Mouse (Mus musculus): ENCODE data around the gene Pelo.

Gene Pelo

DNA sequence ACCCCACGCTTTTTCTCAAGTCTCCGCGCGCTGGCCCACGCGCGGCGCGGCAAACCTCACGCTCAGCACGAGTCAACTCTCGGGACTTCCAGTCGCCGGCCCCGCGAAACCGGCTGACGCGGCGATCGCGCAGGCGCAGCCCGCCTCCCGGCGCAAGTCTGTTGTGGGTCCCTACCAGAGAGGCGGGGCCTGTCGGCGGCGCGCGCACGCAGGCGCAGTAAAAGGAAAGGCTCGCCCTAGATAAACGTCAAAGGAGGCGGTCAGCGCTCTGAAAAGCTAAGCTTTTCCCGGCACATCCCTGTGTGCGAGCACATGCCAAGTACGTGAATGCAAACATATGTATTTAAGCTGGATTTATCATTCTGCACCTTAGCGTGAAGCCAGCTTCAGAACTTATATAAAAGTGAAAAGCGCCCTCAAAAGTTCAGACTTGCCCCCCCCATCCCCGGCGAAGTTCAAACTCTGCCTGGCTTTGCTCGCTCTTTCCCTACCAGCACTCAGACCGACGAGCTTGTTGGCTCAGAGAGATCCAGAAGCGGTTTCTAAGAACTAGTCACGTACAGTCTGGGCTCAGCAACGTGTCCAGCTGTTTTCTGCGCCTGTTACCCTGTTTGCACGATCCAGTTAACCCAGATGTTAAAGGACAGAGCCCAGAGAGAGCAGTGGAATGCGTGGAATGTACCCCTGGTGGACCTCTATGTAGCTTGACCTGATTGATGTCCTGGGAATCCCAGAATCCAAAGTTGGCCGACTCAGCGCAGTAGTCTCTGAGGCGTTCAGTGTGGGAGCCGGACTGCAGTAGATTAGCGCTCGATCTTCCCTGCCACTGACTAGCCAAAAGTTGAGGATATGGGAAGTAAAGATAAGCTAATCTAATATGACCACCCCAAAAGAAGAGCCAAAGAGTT is at the start of gene Pelo:
Gene Pelo (minus strand): TSS at position 118 of the 908 bp plus-strand sequence.
- DNase-seq: peak; percentile 97

DNA sequence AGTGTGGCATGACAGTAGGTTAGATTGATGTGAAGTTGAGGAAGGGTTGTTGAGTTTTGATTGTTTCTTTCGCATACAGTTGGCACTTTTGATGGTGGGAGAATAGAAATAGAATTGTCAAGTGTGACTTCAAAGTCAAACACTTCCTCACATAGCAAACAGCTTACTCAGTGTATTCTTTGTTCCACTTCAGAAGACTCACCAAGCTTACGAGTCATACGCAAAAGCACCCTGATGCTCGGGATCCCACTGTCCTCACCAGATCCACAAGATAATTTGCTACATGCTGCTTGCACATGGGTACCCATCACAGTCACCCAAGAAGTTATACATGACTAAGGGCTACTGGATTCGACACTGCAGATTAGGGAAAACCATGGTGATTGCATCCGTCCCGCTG is 48.5 kb upstream of the Pelo start:
- DNase-seq: no peak

GRCm38 (mm10) chr13:115136761-115137160 is 46.8 kb upstream of the Pelo start:
- no peak for DNase-seq

DNA sequence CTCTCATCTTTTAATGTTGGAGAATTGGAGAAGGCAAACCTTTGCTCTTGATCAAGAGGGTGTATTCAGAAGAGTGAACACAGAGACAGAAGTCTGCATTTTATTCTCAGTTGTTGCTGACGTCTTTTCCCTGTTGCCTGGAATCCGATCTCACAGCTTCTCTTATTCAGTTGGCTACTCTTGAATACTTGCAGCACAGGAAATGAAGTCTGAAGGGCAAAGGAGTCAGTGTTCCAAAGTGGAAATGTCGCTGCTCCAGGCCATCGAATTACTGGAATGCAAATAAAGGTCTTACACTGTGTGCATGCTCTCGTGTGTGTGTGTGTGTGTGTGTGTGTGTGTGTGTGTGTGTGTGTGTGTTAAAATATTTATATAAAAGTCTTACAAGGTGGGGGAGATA is 42.4 kb upstream of the Pelo start:
- peak; percentile 11 for DNase-seq

- DNase-seq: no peak
These were observed 41.4 kb upstream of the Pelo start for GRCm38 (mm10) chr13:115131381-115131780.

DNA sequence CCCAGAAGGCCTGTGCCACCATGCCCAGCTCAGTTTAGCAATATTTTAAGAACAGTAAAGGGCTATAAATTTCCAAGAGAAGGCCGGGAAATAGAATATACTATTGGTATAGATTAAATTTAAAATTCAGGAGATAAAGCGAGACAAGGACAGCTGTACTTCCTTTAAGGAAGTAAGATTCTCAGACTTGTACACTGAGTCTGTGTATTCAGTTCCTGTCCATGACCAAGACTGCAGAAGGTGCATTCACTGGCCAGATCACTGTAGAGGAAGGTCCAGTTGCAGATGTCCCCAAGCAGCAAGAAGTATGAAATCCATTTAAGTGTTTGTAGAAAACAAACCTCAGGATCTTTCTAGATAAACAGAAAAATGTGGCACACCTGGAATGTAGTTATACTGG is 40.0 kb upstream of the Pelo start:
- DNase-seq: no peak

DNA sequence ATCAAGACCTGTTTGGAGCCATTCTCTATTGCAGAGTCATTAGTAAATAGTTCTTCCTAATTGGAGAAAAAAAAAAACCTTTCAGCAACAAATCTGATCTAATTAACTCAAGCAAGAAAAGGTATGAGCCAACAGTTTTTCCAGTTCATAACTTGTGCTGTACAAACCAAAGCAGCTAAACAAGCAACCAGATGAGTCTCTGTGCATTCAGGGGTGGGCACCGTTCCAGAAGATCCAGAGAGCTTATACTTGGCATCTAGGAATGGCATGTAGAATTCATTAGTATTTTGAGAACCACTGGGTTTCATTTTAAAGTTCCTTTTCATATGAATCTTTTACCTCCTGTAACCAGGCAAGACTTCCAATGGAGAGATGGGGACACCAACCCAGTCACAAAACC is 37.8 kb upstream of the Pelo start:
- no peak for DNase-seq

DNA sequence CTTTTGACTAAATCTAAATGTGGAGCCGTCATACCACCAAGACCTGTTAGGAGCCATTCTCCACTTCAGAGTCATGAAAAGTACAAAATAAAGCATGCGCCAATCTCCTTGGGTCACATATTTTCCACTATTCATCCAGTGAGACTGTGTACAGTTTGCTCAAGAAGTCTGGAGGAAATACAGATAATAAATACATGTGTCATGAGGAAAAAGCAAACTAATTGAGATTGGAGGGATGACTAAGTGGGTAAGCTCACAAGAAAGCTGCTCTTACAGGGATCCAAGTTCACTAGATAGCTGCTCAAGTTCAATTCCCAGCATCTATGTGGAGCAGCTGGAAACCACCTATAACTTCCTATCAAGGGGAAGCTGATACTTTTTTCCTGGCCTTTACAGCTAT is 36.5 kb upstream of the Pelo start:
- no peak for DNase-seq

GRCm38 (mm10) chr13:115125130-115125529 is 35.1 kb upstream of the Pelo start:
- no peak for DNase-seq

DNA sequence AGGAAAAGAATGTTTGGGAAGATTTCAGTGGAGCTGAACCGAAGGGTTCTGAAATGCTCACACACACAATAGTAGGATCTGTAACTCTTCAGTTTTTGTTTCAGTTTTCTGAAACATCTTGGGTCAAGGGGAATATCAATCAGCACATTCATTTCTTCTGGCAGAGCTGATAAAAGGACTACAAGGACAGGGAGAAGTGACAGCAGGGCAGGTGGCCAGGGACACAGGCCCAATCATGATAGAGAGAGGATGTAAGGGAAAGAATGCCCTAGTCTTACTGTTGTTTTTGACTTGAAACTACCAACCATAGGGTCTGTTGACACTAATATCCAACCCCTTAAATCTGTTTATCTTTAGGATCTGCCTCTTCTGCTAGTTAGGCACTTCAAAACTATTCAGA is 34.5 kb upstream of the Pelo start:
- no peak for DNase-seq

GRCm38 (mm10) chr13:115118756-115119155 is 28.8 kb upstream of the Pelo start:
- peak; percentile 24 for DNase-seq

DNA sequence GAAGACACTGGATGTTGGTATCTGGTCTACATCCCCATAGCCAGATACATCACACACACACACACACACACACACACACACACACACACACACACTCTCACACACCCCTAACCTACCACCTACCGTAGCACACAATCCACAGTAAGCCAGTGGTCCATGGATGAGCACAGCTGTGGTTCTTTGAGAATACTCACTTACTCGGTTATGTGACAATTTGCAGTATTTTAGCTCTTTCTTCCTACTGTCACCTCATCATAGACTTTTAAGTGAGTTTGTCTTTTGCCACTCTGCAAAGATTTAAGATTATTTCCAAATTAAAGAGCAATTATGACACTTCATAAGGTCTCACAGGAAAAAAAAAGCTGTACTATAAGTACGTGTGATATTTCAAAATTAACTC is 28.2 kb upstream of the Pelo start:
- no peak for DNase-seq

GRCm38 (mm10) chr13:115116930-115117621 is 27.1 kb upstream of the Pelo start:
- no peak for DNase-seq

- no peak for DNase-seq
These were observed 19.6 kb upstream of the Pelo start for GRCm38 (mm10) chr13:115109628-115110027.

DNA sequence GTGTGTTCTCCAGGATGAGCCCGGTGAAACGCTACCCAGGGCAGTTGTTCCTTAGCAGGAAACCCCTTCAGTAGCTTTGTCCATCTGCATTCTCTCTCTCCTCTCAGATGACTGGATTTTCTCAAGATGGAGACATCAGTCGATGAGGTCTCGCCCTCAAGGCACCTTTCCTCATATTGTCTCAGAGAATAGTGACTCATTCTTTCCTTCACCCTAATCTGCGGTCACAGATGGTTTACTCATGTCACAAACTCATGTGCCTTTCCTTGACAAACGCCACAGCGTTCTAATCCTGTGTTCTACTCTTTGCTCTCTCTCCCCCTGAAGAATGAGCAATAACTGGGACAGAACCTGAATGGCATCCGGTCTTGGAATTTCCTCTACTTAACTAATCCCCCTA is 17.4 kb upstream of the Pelo start:
- DNase-seq: no peak

DNA sequence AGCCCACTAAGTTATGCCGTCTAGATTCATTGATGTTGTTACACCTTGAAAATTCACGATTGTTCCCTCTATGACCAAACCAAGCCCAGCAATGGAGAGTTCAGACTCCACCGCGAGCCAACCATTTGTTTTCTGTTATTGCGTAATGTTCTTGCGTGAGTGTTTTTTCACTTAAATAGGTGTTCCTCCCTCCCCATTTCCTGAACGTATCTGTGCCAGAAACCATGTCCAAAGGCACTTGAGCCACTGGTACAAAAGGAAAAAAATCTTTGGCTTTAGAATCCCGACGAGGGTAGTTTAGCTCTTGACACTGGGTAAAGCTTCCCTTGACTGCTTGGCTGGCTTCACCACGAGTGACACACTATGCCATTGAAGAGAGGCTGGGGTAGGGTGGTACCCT is 16.2 kb upstream of the Pelo start:
- DNase-seq: no peak

DNA sequence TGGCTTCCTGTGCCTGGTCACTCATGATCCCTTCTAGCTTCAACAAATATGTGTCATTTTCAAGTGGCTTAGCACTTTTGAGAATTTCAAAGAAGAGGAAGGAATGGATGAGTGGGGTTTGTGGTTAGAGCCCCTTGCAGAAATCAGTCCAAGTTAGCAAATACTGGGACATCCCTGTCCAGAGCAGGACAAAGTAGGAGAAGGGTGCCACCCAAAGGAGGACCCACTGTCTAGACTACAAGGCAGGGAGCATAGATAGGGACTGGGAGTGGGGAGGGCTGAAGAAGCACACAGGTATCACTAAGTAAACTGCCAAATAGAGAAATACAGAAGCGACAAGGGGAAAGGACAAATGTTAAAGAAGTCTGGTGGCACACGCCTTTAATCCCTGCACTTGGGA is 12.8 kb upstream of the Pelo start:
- no peak for DNase-seq

DNA sequence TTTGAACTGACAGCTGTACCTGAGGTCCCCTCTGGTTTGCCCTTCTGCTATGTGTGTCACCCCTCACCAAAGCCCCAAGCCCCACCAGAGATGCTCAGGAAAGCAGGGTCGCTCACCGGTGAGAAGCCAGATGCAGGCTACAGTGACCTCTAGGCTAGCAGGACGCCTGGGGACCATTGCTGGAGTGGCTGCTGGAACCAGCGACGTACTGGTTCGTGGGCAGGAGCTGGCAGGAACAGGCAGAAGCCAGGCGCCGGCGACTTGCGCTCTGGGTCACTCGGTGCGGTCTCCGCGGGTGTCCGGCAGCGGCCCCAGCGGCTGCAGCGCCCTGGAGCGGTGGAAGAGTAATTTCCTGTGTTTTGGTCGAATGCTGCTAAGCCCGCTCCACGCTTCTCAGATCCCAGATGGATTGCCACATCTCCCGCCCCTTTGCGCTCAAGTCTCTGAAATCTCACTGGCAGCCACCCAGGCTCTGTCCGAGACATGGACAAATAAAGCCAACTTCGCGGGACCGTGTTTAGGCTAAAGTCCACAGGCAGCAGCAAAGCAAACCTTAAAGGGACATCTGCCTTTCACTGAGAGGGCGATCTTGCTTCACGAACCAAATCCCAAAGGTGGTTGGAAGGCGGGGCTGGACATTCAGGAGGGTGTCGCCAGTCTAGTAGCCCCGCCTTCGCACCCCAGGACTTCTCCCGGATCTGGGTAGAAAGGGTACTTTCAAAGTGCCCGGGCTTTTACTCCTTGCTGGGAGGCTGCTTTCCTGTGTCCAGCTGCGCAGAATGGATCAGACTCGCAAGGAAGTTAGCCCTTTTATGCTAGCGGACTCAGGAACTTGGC is 11.6 kb upstream of the Pelo start, which contains the start of the genes Gm49395 and Itga1:
Gene Gm49395 (minus strand): TSS at position 567 of the 837 bp plus-strand sequence.
Gene Itga1 (minus strand): TSS at position 610 of the 837 bp plus-strand sequence.
- DNase-seq: peak; percentile 94

GRCm38 (mm10) chr13:115100381-115101177 is 10.6 kb upstream of the Pelo start:
- no peak for DNase-seq

DNA sequence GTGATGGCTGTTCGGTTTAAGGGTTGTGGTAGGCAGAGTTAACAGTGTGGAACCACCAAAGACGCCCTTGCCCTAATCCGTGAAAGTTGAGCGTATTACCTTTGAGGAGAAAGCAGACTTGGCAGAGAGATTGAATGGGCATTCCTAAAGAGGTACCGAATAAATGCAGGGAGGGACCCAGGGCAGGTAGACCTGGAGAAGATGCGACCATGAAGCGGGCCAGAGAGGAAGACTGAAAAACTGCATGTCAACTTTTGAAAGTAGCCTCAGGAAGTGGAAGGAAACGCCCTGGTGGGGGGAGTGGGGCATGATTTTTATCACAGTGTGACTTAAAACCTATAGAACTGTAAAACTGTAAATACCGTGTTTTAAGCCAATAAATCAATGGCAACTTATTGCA is 9.4 kb upstream of the Pelo start:
- DNase-seq: no peak

GRCm38 (mm10) chr13:115098227-115098626 is 8.2 kb upstream of the Pelo start:
- no peak for DNase-seq

GRCm38 (mm10) chr13:115096965-115097364 is 7.0 kb upstream of the Pelo start:
- DNase-seq: no peak

Data from lung, postnatal 10 days (tissue).